Mouse (Mus musculus): ENCODE results near the gene Taok3.

The Taok3 gene

DNA sequence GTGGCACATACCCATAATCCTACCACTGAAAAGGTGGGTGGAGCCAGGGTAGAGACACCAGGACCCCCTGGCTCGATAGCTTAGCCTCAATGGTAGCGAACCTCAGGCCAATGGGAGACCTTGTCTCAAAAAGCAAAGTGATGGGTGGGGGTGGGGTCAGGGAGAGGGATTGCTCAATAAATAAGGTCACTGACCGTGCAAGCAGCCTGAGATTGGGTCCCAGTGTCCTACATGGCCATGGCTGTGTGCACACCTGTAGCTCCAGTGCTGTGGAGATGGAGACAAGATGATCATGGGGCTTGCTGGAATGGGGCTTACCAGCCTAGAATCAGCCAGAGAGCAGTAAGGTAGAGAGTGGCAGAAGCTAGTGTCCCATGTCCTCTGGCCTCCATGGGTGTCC lies 131.8 kb downstream of the Taok3 start:
- DNase-seq (ENCODE audit: inconsistent age in 2 of 2, low spot score in 1 of 2): no peak

- no peak for DNase-seq (ENCODE audit: inconsistent age in 2 of 2, low spot score in 1 of 2)
Observed at GRCm38 (mm10) chr5:117258276-117258675, 138.3 kb downstream of the Taok3 start.

GRCm38 (mm10) chr5:117263566-117263965 lies 143.6 kb downstream of the Taok3 start:
- no peak for DNase-seq (ENCODE audit: inconsistent age in 2 of 2, low spot score in 1 of 2)

- DNase-seq (ENCODE audit: inconsistent age in 2 of 2, low spot score in 1 of 2): peak in 1 of 2 experiments; percentile 46
Observed at GRCm38 (mm10) chr5:117264701-117265100, 144.8 kb downstream of the Taok3 start.

- peak; percentile 70 to 72 for DNase-seq (ENCODE audit: inconsistent age in 2 of 2, low spot score in 1 of 2)
Observed at GRCm38 (mm10) chr5:117267913-117268312, 148.0 kb downstream of the Taok3 start.

DNA sequence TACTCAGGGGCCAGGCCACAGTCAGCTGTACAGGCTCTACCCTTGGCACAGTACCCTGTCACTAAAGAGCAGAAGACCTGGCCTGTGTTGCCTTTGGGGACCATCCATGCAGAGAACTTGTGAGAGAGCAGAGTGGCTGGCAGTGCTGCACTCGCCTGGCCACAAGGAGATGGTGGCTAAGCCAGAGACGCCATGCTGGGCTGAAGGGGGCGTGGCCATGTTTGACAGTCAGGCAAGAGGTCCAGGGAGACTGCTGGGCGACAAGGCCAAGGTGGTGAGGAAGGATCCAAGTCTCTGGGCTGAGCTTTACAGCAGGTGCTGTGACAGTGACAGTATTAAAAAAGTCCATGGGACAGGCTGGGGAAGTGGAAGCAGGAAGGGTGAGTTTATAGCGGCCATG lies 148.8 kb downstream of the Taok3 start:
- peak in 1 of 2 experiments; percentile 32 for DNase-seq (ENCODE audit: inconsistent age in 2 of 2, low spot score in 1 of 2)

- no peak for DNase-seq (ENCODE audit: inconsistent age in 2 of 2, low spot score in 1 of 2)
Observed at GRCm38 (mm10) chr5:117269395-117269794, 149.5 kb downstream of the Taok3 start.

GRCm38 (mm10) chr5:117271945-117272344 lies 152.0 kb downstream of the Taok3 start:
- no peak for DNase-seq (ENCODE audit: inconsistent age in 2 of 2, low spot score in 1 of 2)

GRCm38 (mm10) chr5:117274817-117275216 lies 154.9 kb downstream of the Taok3 start:
- DNase-seq (ENCODE audit: inconsistent age in 2 of 2, low spot score in 1 of 2): peak in 1 of 2 experiments; percentile 49

GRCm38 (mm10) chr5:117277784-117278183 lies 157.9 kb downstream of the Taok3 start:
- DNase-seq (ENCODE audit: inconsistent age in 2 of 2, low spot score in 1 of 2): no peak

- DNase-seq (ENCODE audit: inconsistent age in 2 of 2, low spot score in 1 of 2): peak in 1 of 2 experiments; percentile 56
Observed at GRCm38 (mm10) chr5:117278809-117279668, 159.1 kb downstream of the Taok3 start.

DNA sequence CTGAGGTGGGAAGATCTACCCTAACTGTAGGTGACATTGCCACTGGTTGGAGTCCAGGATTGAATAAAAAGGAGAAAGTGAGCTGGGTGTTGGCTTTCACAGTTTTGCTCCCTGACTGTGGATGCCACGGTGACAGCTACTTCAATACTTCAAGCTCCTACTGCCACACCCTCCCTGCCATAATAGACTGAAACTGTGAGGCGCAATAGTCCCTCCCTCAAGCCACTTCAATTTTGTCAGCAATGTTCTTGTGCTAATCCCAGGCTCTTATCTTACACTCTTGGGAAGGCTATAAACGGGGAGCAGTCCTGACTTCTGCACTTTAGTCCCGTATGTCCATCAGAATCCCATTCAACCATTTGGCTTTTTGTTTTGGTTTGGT lies 159.7 kb downstream of the Taok3 start:
- DNase-seq (ENCODE audit: inconsistent age in 2 of 2, low spot score in 1 of 2): no peak

- DNase-seq (ENCODE audit: inconsistent age in 2 of 2, low spot score in 1 of 2): peak in 1 of 2 experiments; percentile 65
Observed at GRCm38 (mm10) chr5:117281536-117281935, 161.6 kb downstream of the Taok3 start.

- peak in 1 of 2 experiments; percentile 40 for DNase-seq (ENCODE audit: inconsistent age in 2 of 2, low spot score in 1 of 2)
Observed at GRCm38 (mm10) chr5:117282360-117282759, 162.4 kb downstream of the Taok3 start.

DNA sequence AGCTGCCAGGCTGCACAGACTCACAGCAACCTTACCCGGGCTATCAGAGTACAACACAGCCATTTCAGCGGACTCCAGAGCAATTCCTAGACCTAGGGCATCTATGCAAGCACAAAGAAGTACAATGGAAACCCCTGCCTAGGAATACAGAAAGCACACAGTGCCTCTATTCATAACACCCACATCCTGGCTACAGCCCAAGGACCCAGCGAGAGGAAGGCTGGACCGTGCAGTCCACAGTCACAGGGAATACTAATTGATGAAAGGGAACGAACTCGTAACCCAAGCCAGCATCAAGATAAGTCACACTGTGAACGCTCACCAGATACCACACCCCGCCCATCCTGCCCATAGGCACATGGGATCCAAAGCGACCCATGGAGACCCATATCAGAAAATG lies 164.1 kb downstream of the Taok3 start:
- peak; percentile 71 to 72 for DNase-seq (ENCODE audit: inconsistent age in 2 of 2, low spot score in 1 of 2)

DNA sequence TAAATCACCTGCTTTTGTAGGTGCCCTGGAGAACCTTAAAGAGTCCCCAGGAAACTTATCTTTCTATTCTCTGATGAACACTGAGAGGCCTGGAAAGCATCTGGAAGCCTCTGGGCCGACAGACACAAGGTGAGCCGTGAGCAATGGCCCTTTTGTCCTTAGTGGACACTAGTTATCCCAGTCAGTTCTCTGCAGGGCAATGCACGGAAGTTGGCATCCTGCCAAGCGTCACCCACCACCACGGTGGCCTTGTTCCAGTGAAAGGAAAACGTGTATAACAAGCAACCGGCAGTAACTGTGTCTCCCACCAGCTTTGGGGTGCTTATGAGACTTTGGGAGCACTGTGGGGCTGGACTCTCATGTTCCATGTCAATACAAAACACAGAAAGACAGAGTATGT lies 164.8 kb downstream of the Taok3 start:
- DNase-seq (ENCODE audit: inconsistent age in 2 of 2, low spot score in 1 of 2): peak in 1 of 2 experiments; percentile 75

DNA sequence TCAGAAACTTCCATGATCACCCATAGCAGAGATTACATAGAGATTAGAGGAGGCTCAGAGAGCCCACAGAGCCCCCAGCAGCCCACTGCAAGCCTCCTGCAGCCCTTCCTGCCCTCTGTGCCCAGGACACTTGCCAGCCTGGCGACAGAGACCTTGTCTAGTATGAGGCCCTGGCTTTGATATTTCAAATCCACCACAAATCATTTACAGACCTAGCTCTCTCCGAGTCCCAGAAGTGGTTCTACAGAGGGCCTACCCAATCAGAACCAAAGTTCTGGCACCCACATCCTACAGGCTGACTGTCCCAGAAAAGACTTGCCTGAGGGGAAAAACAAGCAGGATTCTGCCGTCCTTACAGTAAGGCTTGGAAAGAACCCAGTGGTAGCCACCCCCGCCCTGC lies 165.3 kb downstream of the Taok3 start:
- DNase-seq (ENCODE audit: inconsistent age in 2 of 2, low spot score in 1 of 2): peak in 1 of 2 experiments; percentile 75

GRCm38 (mm10) chr5:117286286-117286685 lies 166.4 kb downstream of the Taok3 start:
- DNase-seq (ENCODE audit: inconsistent age in 2 of 2, low spot score in 1 of 2): no peak

- peak; percentile 98 to 99 for DNase-seq (ENCODE audit: inconsistent age in 2 of 2, low spot score in 1 of 2)
Observed at GRCm38 (mm10) chr5:117286831-117287822, 167.2 kb downstream of the Taok3 start, which contains the start of gene Pebp1. Pebp1 (minus strand) TSS chr5:117287625.

- peak; percentile 59 to 70 for DNase-seq (ENCODE audit: inconsistent age in 2 of 2, low spot score in 1 of 2)
Observed at GRCm38 (mm10) chr5:117289646-117290045, 169.7 kb downstream of the Taok3 start.

GRCm38 (mm10) chr5:117290081-117290480 lies 170.2 kb downstream of the Taok3 start:
- DNase-seq (ENCODE audit: inconsistent age in 2 of 2, low spot score in 1 of 2): no peak
